Mouse (Mus musculus) left cerebral cortex, adult 2 months (tissue): ENCODE data around the gene P2ry14. TPM values are rescaled to one million over a fixed set of nuclear protein-coding genes. Genes with fewer than 3 reads are reported as not detected.
"Not testable (repeated sequence)": the region's sequence is repeated elsewhere in the genome, so short reads cannot be mapped to it uniquely, and the experiment has no call there.

ENCODE experiments used
- DNase-seq, 2 experiments: peaks; one replicate each; pipeline ENCODE4 v3.0.0; 2021 to 2022; ENCODE audit warnings: low spot score in 2 of 2, mixed read lengths in 1 of 2; ENCODE audit errors: extremely low spot score in 1 of 2
- H3K27ac ChIP-seq: fragments of 200-600 bp; 2 replicates; pipeline ENCODE4 v1.8.1; 2022
- H3K4me3 ChIP-seq: fragments of 200-600 bp; 2 replicates; pipeline ENCODE4 v1.8.1; 2022
- CTCF ChIP-seq: fragments of 200-600 bp; IDR thresholded peaks from 2 replicates; pipeline ENCODE4 v1.8.1; 2022; ENCODE audit warnings: antibody characterized with exemption, mild to moderate bottlenecking, moderate library complexity
- intact Hi-C: fragments of 180-260 bp; cut with DNase I; formaldehyde crosslinking; loops from one replicate; pipeline ENCODE4 v1.15.1; 2025
- total RNA-seq, 2 experiments: library from RNA; stranded (reverse); gene quantifications; 2 replicates each; pipeline ENCODE4 v1.2.3; 2021

P2ry14 gene
- total RNA-seq, 2 experiments from 2014 or later = 2.9 to 3.5 TPM

DNA sequence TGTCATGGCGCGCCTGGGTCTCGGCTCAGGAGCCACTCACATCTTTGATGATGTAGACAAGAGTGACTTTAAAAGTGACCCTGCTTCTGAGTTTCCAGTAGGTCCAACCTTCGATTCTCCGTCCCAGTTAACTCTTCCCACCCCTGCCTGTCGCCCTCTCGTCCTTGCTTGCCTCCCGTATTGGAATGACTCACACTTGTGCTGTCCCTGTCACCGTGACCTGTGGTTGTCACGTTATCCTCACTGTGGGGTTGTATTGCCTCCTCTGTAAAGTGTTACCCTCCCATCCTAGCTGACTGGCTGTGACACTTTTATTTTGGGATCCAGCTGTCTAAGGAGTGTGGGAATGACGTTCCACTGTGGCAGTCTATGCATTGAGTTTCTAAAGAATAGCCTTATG, 60.7 kb downstream of the P2ry14 start:
- Histone ChIP-seq H3K27ac (no peak overlapping the region), H3K4me3 (no peak overlapping the region)
- TF ChIP-seq CTCF = no peak
- intact Hi-C loops = no loop called here
- no peak for DNase-seq

DNA sequence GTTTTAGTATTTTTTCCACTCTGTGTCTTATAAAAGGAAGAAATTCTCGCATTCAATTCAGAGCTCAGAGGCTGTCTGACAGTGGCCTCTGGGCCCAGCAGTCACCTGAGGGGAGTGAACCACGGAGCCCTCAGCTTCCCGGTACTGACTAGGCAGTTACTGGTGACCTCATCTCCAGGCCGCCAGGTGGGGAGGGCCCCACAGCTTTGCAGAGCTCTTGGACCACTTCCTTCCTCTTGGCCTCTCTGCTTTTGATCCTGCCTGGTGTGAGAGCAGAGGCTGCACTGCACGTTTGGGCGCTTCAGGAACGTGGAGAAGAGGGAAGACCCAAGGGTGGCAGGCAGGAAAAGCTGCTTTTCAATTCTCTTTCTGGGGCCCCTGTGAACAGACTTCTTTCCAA, 72.5 kb downstream of the P2ry14 start:
- Histone ChIP-seq H3K27ac (no peak overlapping the region), H3K4me3 (no peak overlapping the region)
- intact Hi-C loops = no loop called here
- DNase-seq = no peak
- no peak for TF ChIP-seq CTCF

DNA sequence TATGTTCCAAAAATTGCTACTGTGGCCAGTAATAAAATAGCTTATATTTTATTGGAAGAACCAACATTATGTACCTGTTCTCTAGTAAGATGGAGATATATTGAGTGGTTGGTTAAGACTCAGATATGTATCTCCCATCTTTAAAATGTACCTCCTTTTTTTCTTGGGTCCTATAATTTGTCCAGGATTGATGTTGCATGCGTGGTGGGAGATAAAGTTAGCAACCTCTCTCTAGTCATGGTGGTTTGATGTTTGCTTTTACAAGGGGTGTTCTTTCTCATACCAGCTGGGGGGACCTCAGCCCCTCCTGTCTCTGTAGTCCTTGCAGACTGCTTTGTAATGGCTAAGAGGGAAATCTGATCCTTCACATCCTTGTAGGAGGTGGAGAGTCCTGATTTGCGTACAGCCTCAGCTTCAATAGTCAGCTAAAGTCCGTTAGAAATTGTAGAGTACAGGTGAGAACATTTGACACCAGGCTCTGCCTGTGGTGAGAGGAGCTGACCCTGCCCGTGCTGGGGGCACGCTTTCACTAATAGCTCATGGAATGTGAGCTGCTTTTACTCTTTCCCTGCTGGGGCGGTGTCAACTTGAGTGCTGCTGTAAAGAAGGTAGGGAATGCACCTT, 73.0 kb downstream of the P2ry14 start:
- no peak overlapping the region for H3K27ac ChIP-seq
- no peak for TF ChIP-seq CTCF
- no peak overlapping the region for H3K4me3 ChIP-seq
- intact Hi-C loops = no loop called here
- DNase-seq = no peak

DNA sequence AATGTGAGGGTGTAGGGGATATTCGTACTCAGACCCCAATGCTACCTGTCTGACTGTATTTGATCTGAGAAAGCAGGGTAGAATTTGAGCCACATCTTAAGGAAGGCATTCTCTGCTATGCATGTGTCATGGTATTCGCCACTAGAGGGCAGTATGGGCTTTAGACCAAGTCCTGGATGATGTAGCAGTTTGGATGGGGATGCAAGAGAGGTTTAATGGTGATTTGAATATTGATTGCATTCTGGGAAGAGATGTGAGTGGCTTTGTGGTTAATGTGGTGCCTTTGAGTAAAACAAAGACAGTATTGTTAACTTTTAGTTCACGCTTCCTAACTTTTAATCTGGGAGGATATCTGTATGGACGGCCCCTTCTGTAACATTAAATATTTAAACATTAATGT, 74.1 kb downstream of the P2ry14 start:
- no peak for DNase-seq
- no peak overlapping the region for H3K27ac ChIP-seq
- peak; percentile 81 for TF ChIP-seq CTCF
- H3K4me3 ChIP-seq = no peak overlapping the region
- intact Hi-C loops = loop anchor here (5.0 kb wide), 1 partner anchor 1033 kb away; no protein-coding TSS in a partner anchor

DNA sequence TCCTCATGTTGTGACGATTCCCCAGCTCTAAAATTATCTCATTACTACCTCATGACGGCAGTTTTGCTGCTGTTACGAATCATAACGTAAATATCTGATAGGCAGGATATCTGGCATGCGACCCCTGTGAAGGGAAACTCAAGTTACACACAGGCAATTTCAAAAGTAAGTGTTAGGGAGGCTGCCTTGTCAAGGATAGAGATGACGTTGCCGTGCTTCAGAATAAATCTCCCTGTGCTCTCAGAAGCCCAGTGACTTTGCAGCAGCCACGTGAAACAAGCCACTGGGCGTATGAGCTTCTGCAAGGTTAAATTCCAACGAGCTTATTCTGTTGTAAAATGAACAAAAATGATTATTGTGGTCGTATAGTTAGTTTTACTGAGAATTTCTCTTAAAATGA, 74.8 kb downstream of the P2ry14 start:
- no peak overlapping the region for H3K4me3 ChIP-seq
- DNase-seq = no peak
- H3K27ac ChIP-seq = no peak overlapping the region
- TF ChIP-seq CTCF = no peak
- intact Hi-C loops = loop anchor here (5.0 kb wide), 1 partner anchor 1034 kb away; no protein-coding TSS in a partner anchor

DNA sequence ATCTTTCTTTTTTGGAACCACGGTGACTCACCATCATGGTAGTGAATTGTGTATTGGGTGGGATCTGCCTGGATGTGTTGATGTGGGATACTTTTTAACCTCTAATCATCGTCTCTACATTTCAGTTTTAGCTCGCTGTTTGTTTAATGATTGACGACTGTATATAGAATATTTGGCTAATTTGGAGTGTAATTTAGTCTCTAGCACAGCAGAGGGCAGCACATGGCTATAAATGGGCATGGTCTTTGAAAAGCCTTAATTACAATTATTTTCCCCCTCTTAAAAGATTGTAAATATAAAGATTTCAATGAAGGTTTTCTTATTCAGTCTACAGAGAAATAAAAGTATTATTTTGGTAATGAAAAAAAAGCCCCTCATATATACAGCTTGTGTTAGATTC, 76.1 kb downstream of the P2ry14 start:
- intact Hi-C loops = loop anchor here (5.0 kb wide), 1 partner anchor 1035 kb away; no protein-coding TSS in a partner anchor
- no peak overlapping the region for H3K4me3 ChIP-seq
- H3K27ac ChIP-seq = no peak overlapping the region
- DNase-seq = no peak
- TF ChIP-seq CTCF = peak; percentile 67

DNA sequence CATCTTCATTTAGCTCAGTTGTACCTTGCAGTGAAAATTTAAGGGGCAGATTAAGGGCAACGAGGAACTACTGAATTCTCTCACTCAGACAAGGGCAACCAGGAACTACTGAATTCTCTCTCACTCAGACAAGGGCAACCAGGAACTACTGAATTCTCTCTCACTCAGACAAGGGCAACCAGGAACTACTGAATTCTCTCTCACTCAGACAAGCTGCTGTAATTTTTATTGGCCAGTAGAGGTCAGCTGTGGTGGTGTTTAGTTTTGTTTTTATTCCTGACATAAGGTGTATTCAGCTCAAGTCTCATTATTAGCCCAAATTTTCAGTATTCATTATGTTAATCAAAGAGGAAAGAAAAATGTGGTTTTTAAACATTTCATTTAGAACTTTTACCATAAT, 84.3 kb downstream of the P2ry14 start:
- H3K27ac ChIP-seq, intact Hi-C loops: not testable (repeated sequence)
- TF ChIP-seq CTCF = peak; percentile 32

DNA sequence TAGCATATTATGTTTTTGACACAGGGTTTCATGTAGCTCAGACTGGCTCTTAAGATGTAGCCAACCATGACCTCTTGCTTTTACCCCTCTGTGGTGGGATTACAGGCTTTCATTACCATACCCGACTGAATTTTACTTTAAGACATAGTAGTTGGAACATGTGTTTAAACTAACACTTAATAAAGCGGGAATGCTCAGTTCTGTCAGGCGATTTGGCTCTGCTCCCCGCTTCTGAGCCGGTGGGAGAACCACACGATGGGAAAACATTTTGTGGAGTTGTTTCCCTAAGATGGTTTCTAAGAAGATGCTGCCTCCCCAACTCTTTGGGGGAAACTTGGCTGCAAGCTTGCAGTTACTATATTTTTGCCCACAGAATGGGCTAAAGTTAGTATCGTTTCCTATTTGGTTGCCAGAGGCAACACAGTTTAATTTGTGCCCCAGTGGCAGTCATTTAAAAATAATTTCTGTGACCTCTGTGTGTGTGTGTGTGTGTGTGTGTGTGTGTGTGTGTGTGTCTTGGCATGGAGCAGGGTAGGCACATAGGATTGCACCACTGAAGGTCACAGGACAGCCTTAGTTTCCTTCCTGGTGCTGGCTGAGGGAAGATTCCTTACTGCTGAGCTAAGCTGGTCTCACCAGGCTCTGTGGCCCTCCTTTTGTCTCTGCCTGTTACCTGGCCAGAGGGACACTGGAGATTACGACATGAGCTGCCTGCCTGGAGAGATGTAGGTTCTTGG, 86.7 kb downstream of the P2ry14 start:
- no peak for DNase-seq
- H3K4me3 ChIP-seq = no peak overlapping the region
- TF ChIP-seq CTCF = no peak
- H3K27ac ChIP-seq = no peak overlapping the region
- intact Hi-C loops = no loop called here

More for the DNA sequence above, 84.3 kb downstream of the P2ry14 start:
- not testable (repeated sequence) for H3K4me3 ChIP-seq, DNase-seq

DNA sequence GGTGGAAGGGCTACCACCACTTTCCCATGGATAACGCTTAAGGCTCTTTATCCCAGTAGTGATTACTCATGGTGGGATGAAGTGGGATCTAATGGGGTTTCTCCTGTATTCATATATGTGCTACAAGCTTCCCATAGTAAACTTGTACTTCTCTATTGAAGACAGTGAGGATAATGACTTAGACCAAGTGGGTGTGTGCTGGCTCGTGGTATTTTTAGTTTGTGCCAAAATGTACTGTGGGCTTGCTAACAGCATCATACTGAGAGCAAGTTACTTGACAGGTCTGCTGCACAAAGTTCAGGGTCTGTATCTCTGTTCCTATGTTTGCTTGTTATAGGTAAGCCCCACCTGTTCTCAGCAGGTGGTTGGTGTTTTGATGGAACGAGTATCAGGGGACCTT, 87.5 kb downstream of the P2ry14 start:
- TF ChIP-seq CTCF = no peak
- Histone ChIP-seq H3K4me3 (no peak overlapping the region), H3K27ac (no peak overlapping the region)
- no peak for DNase-seq
- intact Hi-C loops = no loop called here

Other genes starting within 250 kb of the P2ry14 start
- 10 to 100 TPM; 46.5 to 52.0 TPM for gene Med12l, start 147.8 kb downstream of the P2ry14 start, total RNA-seq
- gene Gpr171, start 51.8 kb downstream of the P2ry14 start, total RNA-seq = not detected
- gene Gpr87, start 41.5 kb upstream of the P2ry14 start, total RNA-seq = not detected
- gene P2ry13, start 57.3 kb upstream of the P2ry14 start, total RNA-seq = 1 to 10 TPM; 5.6 to 8.7 TPM
- 10 to 100 TPM; 34.1 to 35.0 TPM for gene P2ry12, start 109.3 kb upstream of the P2ry14 start, total RNA-seq
- gene Igsf10, start 190.8 kb upstream of the P2ry14 start, total RNA-seq = 1 to 10 TPM; 1.6 to 2.1 TPM